Mouse (Mus musculus) lung, embryonic 15.5 days (tissue): ENCODE results near the gene Tfeb. TPM values are rescaled to one million over a fixed set of nuclear protein-coding genes. Genes with fewer than 3 reads are reported as not detected.

Experiments
- ATAC-seq: fragments of 200-750 bp; cut with Nextera tagmentation; 2 replicates; pipeline ENCODE4 v1.8.0; 2017; ENCODE audit warnings: moderate number of reproducible peaks, borderline replicate concordance; ENCODE audit not compliant: low FRiP score, low TSS enrichment; ENCODE audit errors: extremely low read depth
- H3K27ac ChIP-seq: fragments of 300-500 bp; sonication (generic); 2 replicates; pipeline ENCODE4 v1.5.1; 2015; ENCODE audit warnings: moderate library complexity, mild to moderate bottlenecking, inconsistent platforms
- H3K27me3 ChIP-seq: fragments of 300-500 bp; sonication (generic); 2 replicates; pipeline ENCODE4 v1.6.1; 2015; ENCODE audit warnings: inconsistent platforms
- H3K36me3 ChIP-seq: fragments of 300-500 bp; sonication (generic); 2 replicates; pipeline ENCODE4 v1.6.1; 2015; ENCODE audit warnings: inconsistent platforms
- H3K4me1 ChIP-seq: fragments of 300-500 bp; sonication (generic); 2 replicates; pipeline ENCODE4 v1.6.1; 2015; ENCODE audit warnings: inconsistent platforms
- H3K4me2 ChIP-seq: fragments of 300-500 bp; sonication (generic); 2 replicates; pipeline ENCODE4 v1.6.1; 2015; ENCODE audit warnings: inconsistent platforms, mild to moderate bottlenecking, moderate library complexity
- H3K4me3 ChIP-seq: fragments of 300-500 bp; sonication (generic); 2 replicates; pipeline ENCODE4 v1.5.1; 2015; ENCODE audit warnings: mild to moderate bottlenecking, inconsistent platforms
- H3K9ac ChIP-seq: fragments of 300-500 bp; sonication (generic); 2 replicates; pipeline ENCODE4 v1.6.1; 2015; ENCODE audit warnings: inconsistent platforms
- H3K9me3 ChIP-seq: fragments of 300-500 bp; sonication (generic); 2 replicates; pipeline ENCODE4 v1.6.1; 2016; ENCODE audit warnings: inconsistent platforms
- WGBS: fragments of 180-500 bp; shearing (Covaris S2); methylation state at CpG from one replicate; pipeline ENCODE4 v1.1.7; 2015; 5-methylcytosine and 5-hydroxymethylcytosine counted together
- polyA plus RNA-seq: library from polyadenylated mRNA; unstranded; fragments of >200 nt; fragmentation: Nextera tagmentation; extraction: Ambion mirVana; gene quantifications from 2 replicates; pipeline ENCODE4 v1.2.1, GENCODE M21; 2015

The Tfeb gene
- polyA plus RNA-seq, 1 experiment from 2014 or later, result 14.7 TPM

GRCm38 (mm10) chr17:47796968-47797367 is 60.1 kb downstream of the Tfeb start:
- Histone ChIP-seq H3K4me1 (peaks cover 26% of the 10 kb centered on the region), H3K27ac (no peak overlapping the region), H3K4me3 (no peak overlapping the region), H3K27me3 (no peaks in the 10 kb centered on the region), H3K9me3 (no peaks in the 10 kb centered on the region), H3K4me2 (no peak overlapping the region), H3K9ac (no peak overlapping the region), H3K36me3 (no peaks in the 10 kb centered on the region)
- WGBS, result 60% methylated on average over 4 of the region's 4 CpGs
- ATAC-seq, result no peak

GRCm38 (mm10) chr17:47797383-47797782 is 60.6 kb downstream of the Tfeb start:
- no peak overlapping the region for H3K4me3 ChIP-seq
- H3K9me3 ChIP-seq, result no peaks in the 10 kb centered on the region
- H3K36me3 ChIP-seq, result no peaks in the 10 kb centered on the region
- WGBS, result 69% methylated on average over 9 of the region's 9 CpGs
- H3K4me1 ChIP-seq, result peaks cover 26% of the 10 kb centered on the region
- no peak for ATAC-seq
- no peaks in the 10 kb centered on the region for H3K27me3 ChIP-seq
- no peak overlapping the region for H3K27ac ChIP-seq
- H3K9ac ChIP-seq, result no peak overlapping the region
- H3K4me2 ChIP-seq, result no peak overlapping the region

- no peak overlapping the region for H3K4me3 ChIP-seq
- H3K36me3 ChIP-seq, result no peaks in the 10 kb centered on the region
- H3K9me3 ChIP-seq, result no peaks in the 10 kb centered on the region
- no peak overlapping the region for H3K4me2 ChIP-seq
- no peak for ATAC-seq
- WGBS, result 16% methylated on average over 8 of the region's 8 CpGs
- no peaks in the 10 kb centered on the region for H3K27me3 ChIP-seq
- no peak overlapping the region for H3K9ac ChIP-seq
- H3K27ac ChIP-seq, result peak overlapping the region; percentile 45
- peaks cover 37% of the 10 kb centered on the region for H3K4me1 ChIP-seq
Measured at GRCm38 (mm10) chr17:47802806-47803205, 66.0 kb downstream of the Tfeb start.

- Histone ChIP-seq H3K4me2 (no peak overlapping the region), H3K9ac (no peak overlapping the region), H3K4me1 (peaks cover 37% of the 10 kb centered on the region), H3K9me3 (no peaks in the 10 kb centered on the region), H3K4me3 (no peak overlapping the region), H3K27me3 (no peaks in the 10 kb centered on the region), H3K27ac (no peak overlapping the region), H3K36me3 (no peaks in the 10 kb centered on the region)
- 88% methylated on average over 4 of the region's 4 CpGs for WGBS
- ATAC-seq, result no peak
Measured at GRCm38 (mm10) chr17:47803662-47804061, 66.8 kb downstream of the Tfeb start.

- ATAC-seq, result no peak
- Histone ChIP-seq H3K36me3 (no peaks in the 10 kb centered on the region), H3K4me1 (peaks cover 45% of the 10 kb centered on the region), H3K9ac (no peak overlapping the region), H3K27ac (peak overlapping the region; percentile 87), H3K27me3 (no peaks in the 10 kb centered on the region), H3K4me2 (no peak overlapping the region), H3K9me3 (no peaks in the 10 kb centered on the region), H3K4me3 (no peak overlapping the region)
- WGBS, result 44% methylated on average over 13 of the region's 13 CpGs
Measured at GRCm38 (mm10) chr17:47805047-47805835, 68.4 kb downstream of the Tfeb start.

- no peak overlapping the region for H3K4me2 ChIP-seq
- peak overlapping the region; percentile 87 for H3K27ac ChIP-seq
- H3K9ac ChIP-seq, result no peak overlapping the region
- no peaks in the 10 kb centered on the region for H3K27me3 ChIP-seq
- no peaks in the 10 kb centered on the region for H3K36me3 ChIP-seq
- ATAC-seq, result peak; percentile 84
- H3K9me3 ChIP-seq, result no peaks in the 10 kb centered on the region
- peaks cover 45% of the 10 kb centered on the region for H3K4me1 ChIP-seq
- H3K4me3 ChIP-seq, result no peak overlapping the region
- WGBS, result 31% methylated on average over 9 of the region's 9 CpGs
Measured at GRCm38 (mm10) chr17:47806230-47806629, 69.4 kb downstream of the Tfeb start.

GRCm38 (mm10) chr17:47811265-47811800 is 74.5 kb downstream of the Tfeb start:
- no peak overlapping the region for H3K27ac ChIP-seq
- 61% methylated on average over 15 of the region's 15 CpGs for WGBS
- H3K9ac ChIP-seq, result no peak overlapping the region
- no peak overlapping the region for H3K4me3 ChIP-seq
- H3K4me2 ChIP-seq, result no peak overlapping the region
- peaks cover 14% of the 10 kb centered on the region for H3K36me3 ChIP-seq
- ATAC-seq, result no peak
- H3K4me1 ChIP-seq, result peaks cover 56% of the 10 kb centered on the region
- H3K27me3 ChIP-seq, result no peaks in the 10 kb centered on the region
- H3K9me3 ChIP-seq, result no peaks in the 10 kb centered on the region

GRCm38 (mm10) chr17:47812200-47812599 is 75.4 kb downstream of the Tfeb start:
- H3K4me2 ChIP-seq, result no peak overlapping the region
- 0 out of 2 replicates have a peak overlapping the region, but pooled peaks have one; percentile 63 for H3K27ac ChIP-seq
- no peaks in the 10 kb centered on the region for H3K27me3 ChIP-seq
- H3K9me3 ChIP-seq, result no peaks in the 10 kb centered on the region
- peaks cover 49% of the 10 kb centered on the region for H3K4me1 ChIP-seq
- WGBS, result 83% methylated on average over 6 of the region's 6 CpGs
- peaks cover 17% of the 10 kb centered on the region for H3K36me3 ChIP-seq
- H3K4me3 ChIP-seq, result no peak overlapping the region
- no peak for ATAC-seq
- no peak overlapping the region for H3K9ac ChIP-seq

GRCm38 (mm10) chr17:47813616-47814015 is 76.8 kb downstream of the Tfeb start:
- Histone ChIP-seq H3K4me2 (no peak overlapping the region), H3K4me3 (no peak overlapping the region), H3K9me3 (no peaks in the 10 kb centered on the region), H3K36me3 (peaks cover 30% of the 10 kb centered on the region), H3K27me3 (no peaks in the 10 kb centered on the region), H3K4me1 (peaks cover 49% of the 10 kb centered on the region), H3K9ac (no peak overlapping the region), H3K27ac (peak overlapping the region; percentile 72)
- WGBS, result 40% methylated on average over 5 of the region's 5 CpGs
- ATAC-seq, result peak; percentile 61

- Histone ChIP-seq H3K27me3 (no peaks in the 10 kb centered on the region), H3K4me2 (no peak overlapping the region), H3K36me3 (peaks cover 38% of the 10 kb centered on the region), H3K9me3 (no peaks in the 10 kb centered on the region), H3K27ac (peak overlapping the region; percentile 72), H3K4me3 (no peak overlapping the region), H3K9ac (no peak overlapping the region), H3K4me1 (peaks cover 48% of the 10 kb centered on the region)
- no peak for ATAC-seq
- 30% methylated on average over 6 of the region's 6 CpGs for WGBS
Measured at GRCm38 (mm10) chr17:47814496-47814895, 77.7 kb downstream of the Tfeb start.

- Histone ChIP-seq H3K4me2 (no peak overlapping the region), H3K36me3 (peaks cover 48% of the 10 kb centered on the region), H3K9ac (no peak overlapping the region), H3K4me3 (no peak overlapping the region), H3K4me1 (peaks cover 41% of the 10 kb centered on the region), H3K27ac (no peak overlapping the region), H3K9me3 (no peaks in the 10 kb centered on the region), H3K27me3 (no peaks in the 10 kb centered on the region)
- no peak for ATAC-seq
- 46% methylated on average over 10 of the region's 10 CpGs for WGBS
Measured at GRCm38 (mm10) chr17:47815446-47815845, 78.6 kb downstream of the Tfeb start.

GRCm38 (mm10) chr17:47818038-47818725 is 81.4 kb downstream of the Tfeb start:
- Histone ChIP-seq H3K9ac (no peak overlapping the region), H3K4me3 (no peak overlapping the region), H3K27ac (no peak overlapping the region), H3K4me2 (no peak overlapping the region), H3K9me3 (no peaks in the 10 kb centered on the region), H3K4me1 (peaks cover 53% of the 10 kb centered on the region), H3K27me3 (no peaks in the 10 kb centered on the region), H3K36me3 (peaks cover 72% of the 10 kb centered on the region)
- WGBS, result 85% methylated on average over 13 of the region's 13 CpGs
- ATAC-seq, result no peak
